Mouse (Mus musculus) heart, embryonic 10.5 days (tissue): ENCODE measurements around the gene Fshr. TPM values are rescaled to one million over a fixed set of nuclear protein-coding genes. Genes with fewer than 3 reads are reported as not detected.
"Not testable (repeated sequence)": the region's sequence is repeated elsewhere in the genome, so short reads cannot be mapped to it uniquely, and the experiment has no call there.

Experiments
- DNase-seq: peaks from one replicate; pipeline ENCODE4 v3.0.0-alpha.2; 2017; ENCODE audit warnings: low spot score
- H3K27ac ChIP-seq: fragments of 300-500 bp; sonication (generic); 2 replicates; pipeline ENCODE4 v1.5.1; 2016; ENCODE audit warnings: mild to moderate bottlenecking
- H3K27me3 ChIP-seq: fragments of 300-500 bp; sonication (generic); 2 replicates; pipeline ENCODE4 v1.6.1; 2016; ENCODE audit warnings: mild to moderate bottlenecking; ENCODE audit not compliant: poor library complexity, insufficient read depth, severe bottlenecking
- H3K36me3 ChIP-seq: fragments of 300-500 bp; sonication (generic); 2 replicates; pipeline ENCODE4 v1.6.1; 2016; ENCODE audit warnings: mild to moderate bottlenecking, moderate library complexity
- H3K4me1 ChIP-seq: fragments of 300-500 bp; sonication (generic); 2 replicates; pipeline ENCODE4 v1.6.1; 2016; ENCODE audit warnings: mild to moderate bottlenecking
- H3K4me3 ChIP-seq: fragments of 300-500 bp; sonication (generic); 2 replicates; pipeline ENCODE4 v1.5.1; 2016; ENCODE audit warnings: mild to moderate bottlenecking, moderate library complexity
- H3K9me3 ChIP-seq: fragments of 300-500 bp; sonication (generic); 2 replicates; pipeline ENCODE4 v1.6.1; 2016; ENCODE audit warnings: mild to moderate bottlenecking, moderate library complexity
- WGBS: fragments of 180-500 bp; shearing (Covaris S2); methylation state at CpG from one replicate; pipeline ENCODE4 v1.1.7; 2016; 5-methylcytosine and 5-hydroxymethylcytosine counted together
- polyA plus RNA-seq: library from polyadenylated mRNA; unstranded; fragments of >200 nt; fragmentation: Nextera tagmentation; extraction: Ambion mirVana; gene quantifications from 2 replicates; pipeline ENCODE4 v1.2.1, GENCODE M21; 2016

The Fshr gene
- not detected in 2 replicates for polyA plus RNA-seq

- H3K4me1 ChIP-seq, result no peaks in the 10 kb centered on the region
- H3K36me3 ChIP-seq, result no peaks in the 10 kb centered on the region
- WGBS, result 83% methylated on average over 6 of the region's 6 CpGs
- no peaks in the 10 kb centered on the region for H3K9me3 ChIP-seq
- H3K4me3 ChIP-seq, result no peak within 1 kb of the TSS
- H3K27ac ChIP-seq, result no peak within 1 kb of the TSS
- DNase-seq, result no peak
- H3K27me3 ChIP-seq, result no peaks in the 10 kb centered on the region
Observed at GRCm38 (mm10) chr17:89200575-89200974, at the start of gene Fshr. TSS of gene Fshr (minus strand) at chr17:89200675.

- Histone ChIP-seq H3K9me3 (no peaks in the 10 kb centered on the region), H3K36me3 (no peaks in the 10 kb centered on the region), H3K27me3 (no peaks in the 10 kb centered on the region), H3K4me3 (no peak overlapping the region), H3K4me1 (no peaks in the 10 kb centered on the region), H3K27ac (no peak overlapping the region)
- WGBS, result 81% methylated on average over 6 of the region's 6 CpGs
- no peak for DNase-seq
Observed at GRCm38 (mm10) chr17:89202181-89202580, 1.7 kb upstream of the Fshr start.

GRCm38 (mm10) chr17:89173545-89173944 is 26.9 kb downstream of the Fshr start:
- H3K4me3 ChIP-seq, result no peak overlapping the region
- WGBS, result 68% methylated on average over 1 of the region's 1 CpGs
- no peak for DNase-seq

GRCm38 (mm10) chr17:89164773-89165172 is 35.7 kb downstream of the Fshr start:
- Histone ChIP-seq H3K36me3 (no peaks in the 10 kb centered on the region), H3K27ac (no peak overlapping the region), H3K9me3 (no peaks in the 10 kb centered on the region), H3K4me3 (no peak overlapping the region), H3K4me1 (no peaks in the 10 kb centered on the region), H3K27me3 (no peaks in the 10 kb centered on the region)
- no peak for DNase-seq

More at GRCm38 (mm10) chr17:89173545-89173944, 26.9 kb downstream of the Fshr start:
- Histone ChIP-seq H3K27me3 (no peaks in the 10 kb centered on the region), H3K36me3 (no peaks in the 10 kb centered on the region), H3K9me3 (no peaks in the 10 kb centered on the region), H3K4me1 (no peaks in the 10 kb centered on the region), H3K27ac (no peak overlapping the region)

GRCm38 (mm10) chr17:89162475-89162874 is 38.0 kb downstream of the Fshr start:
- no peak overlapping the region for H3K27ac ChIP-seq
- no peaks in the 10 kb centered on the region for H3K27me3 ChIP-seq
- H3K4me3 ChIP-seq, result no peak overlapping the region
- no peaks in the 10 kb centered on the region for H3K36me3 ChIP-seq
- no peaks in the 10 kb centered on the region for H3K9me3 ChIP-seq
- DNase-seq, result no peak
- WGBS, result 90% methylated on average over 3 of the region's 3 CpGs
- no peaks in the 10 kb centered on the region for H3K4me1 ChIP-seq

GRCm38 (mm10) chr17:89159343-89159742 is 41.1 kb downstream of the Fshr start:
- WGBS, result 87% methylated on average over 3 of the region's 3 CpGs
- not testable (repeated sequence) for H3K9me3 ChIP-seq, H3K4me3 ChIP-seq, H3K27ac ChIP-seq, H3K27me3 ChIP-seq, H3K36me3 ChIP-seq, DNase-seq, H3K4me1 ChIP-seq

GRCm38 (mm10) chr17:89144806-89145205 is 55.7 kb downstream of the Fshr start:
- WGBS, result 79% methylated on average over 6 of the region's 6 CpGs
- no peak overlapping the region for H3K27ac ChIP-seq
- H3K4me3 ChIP-seq, result no peak overlapping the region
- DNase-seq, result no peak
- no peaks in the 10 kb centered on the region for H3K36me3 ChIP-seq
- H3K4me1 ChIP-seq, result no peaks in the 10 kb centered on the region
- H3K9me3 ChIP-seq, result no peaks in the 10 kb centered on the region
- no peaks in the 10 kb centered on the region for H3K27me3 ChIP-seq

GRCm38 (mm10) chr17:89120023-89120422 is 80.5 kb downstream of the Fshr start:
- no peak for DNase-seq
- Histone ChIP-seq H3K4me1 (no peaks in the 10 kb centered on the region), H3K4me3 (no peak overlapping the region), H3K27ac (no peak overlapping the region), H3K36me3 (no peaks in the 10 kb centered on the region), H3K9me3 (no peaks in the 10 kb centered on the region), H3K27me3 (no peaks in the 10 kb centered on the region)
- 77% methylated on average over 2 of the region's 2 CpGs for WGBS

- Histone ChIP-seq H3K36me3 (no peaks in the 10 kb centered on the region), H3K27ac (no peak overlapping the region), H3K4me3 (no peak overlapping the region), H3K27me3 (no peaks in the 10 kb centered on the region), H3K9me3 (no peaks in the 10 kb centered on the region), H3K4me1 (no peaks in the 10 kb centered on the region)
- 63% methylated on average over 2 of the region's 2 CpGs for WGBS
- no peak for DNase-seq
Observed at GRCm38 (mm10) chr17:89119250-89119649, 81.2 kb downstream of the Fshr start.

- Histone ChIP-seq H3K27ac (no peak overlapping the region), H3K4me1 (no peaks in the 10 kb centered on the region), H3K9me3 (no peaks in the 10 kb centered on the region), H3K27me3 (no peaks in the 10 kb centered on the region), H3K4me3 (no peak overlapping the region), H3K36me3 (no peaks in the 10 kb centered on the region)
- no peak for DNase-seq
Observed at GRCm38 (mm10) chr17:89113944-89114343, 86.5 kb downstream of the Fshr start.

GRCm38 (mm10) chr17:89100719-89101350 is 99.6 kb downstream of the Fshr start:
- WGBS, result 81% methylated on average over 5 of the region's 5 CpGs
- no peaks in the 10 kb centered on the region for H3K27me3 ChIP-seq
- DNase-seq, result no peak
- H3K9me3 ChIP-seq, result no peaks in the 10 kb centered on the region
- H3K4me1 ChIP-seq, result no peaks in the 10 kb centered on the region
- H3K36me3 ChIP-seq, result no peaks in the 10 kb centered on the region
- H3K4me3 ChIP-seq, result no peak overlapping the region
- no peak overlapping the region for H3K27ac ChIP-seq

- H3K4me1 ChIP-seq, H3K4me3 ChIP-seq, H3K36me3 ChIP-seq, H3K9me3 ChIP-seq, DNase-seq, H3K27me3 ChIP-seq, H3K27ac ChIP-seq: not testable (repeated sequence)
- 70% methylated on average over 1 of the region's 1 CpGs for WGBS
Observed at GRCm38 (mm10) chr17:89099733-89100132, 100.7 kb downstream of the Fshr start.

- Histone ChIP-seq H3K27me3 (no peaks in the 10 kb centered on the region), H3K4me3 (no peak overlapping the region), H3K9me3 (no peaks in the 10 kb centered on the region), H3K36me3 (no peaks in the 10 kb centered on the region), H3K4me1 (no peaks in the 10 kb centered on the region), H3K27ac (no peak overlapping the region)
- 82% methylated on average over 5 of the region's 5 CpGs for WGBS
- no peak for DNase-seq
Observed at GRCm38 (mm10) chr17:89089692-89090475, 110.6 kb downstream of the Fshr start.
